Mouse (Mus musculus): Measurements from ENCODE around the gene Cebpb. TPM values are rescaled to one million over a fixed set of nuclear protein-coding genes. Genes with fewer than 3 reads are reported as not detected.

Cebpb gene
- total and polyA plus RNA-seq, 3 experiments, result 9.9 to 10.7 TPM; not detected in 1

DNA sequence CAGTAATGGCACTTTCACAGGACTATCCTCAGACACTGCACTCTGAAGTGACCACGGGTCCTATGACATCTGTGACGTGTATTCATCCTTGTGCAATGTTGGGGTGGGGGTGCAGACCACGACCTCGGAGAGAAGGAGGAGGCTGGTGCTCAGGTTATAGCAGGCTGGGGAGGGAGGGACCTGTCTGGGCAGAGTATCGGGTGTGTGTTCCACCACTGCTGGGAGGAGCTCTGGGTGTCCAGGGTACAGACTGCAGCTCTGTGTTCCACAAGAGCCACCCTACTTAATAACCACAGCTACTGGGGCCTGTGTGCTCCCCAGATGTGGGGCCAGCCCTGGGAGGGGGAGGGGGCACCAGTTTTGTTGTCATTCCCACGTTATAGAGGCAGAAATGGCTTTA lies 21.3 kb downstream of the Cebpb start (continued):
- TF ChIP-seq USF2 (IDR thresholded peaks at IDR 0.05; ENCODE audit: borderline replicate concordance in 1 of 2, insufficient read depth in 1 of 2, low read depth in 1 of 2, low read length in 2 of 2), result no peak

DNA sequence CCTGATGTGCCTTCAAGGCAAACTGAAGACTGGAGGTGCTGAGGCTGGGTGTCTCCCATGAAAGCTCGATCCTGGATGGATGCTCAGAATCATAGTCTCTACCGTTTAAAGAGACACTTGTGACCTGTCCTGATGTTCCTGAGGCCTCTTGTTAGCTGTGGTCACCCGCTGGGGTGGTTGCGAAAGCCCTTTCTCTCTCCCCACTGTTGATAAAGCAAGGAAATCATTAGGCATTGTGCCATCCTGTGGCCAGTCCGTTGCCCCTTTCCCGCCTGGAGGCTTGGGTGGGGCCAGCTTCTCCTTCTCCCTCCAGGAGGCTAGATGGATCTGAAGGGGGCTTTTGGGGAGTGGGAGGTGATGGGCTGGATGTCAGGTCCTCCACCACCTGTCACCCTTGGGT lies 21.9 kb downstream of the Cebpb start:
- H3K27ac ChIP-seq (ENCODE audit: control insufficient read depth, low read depth, low read length), result no peak overlapping the region
- H3K4me3 ChIP-seq (ENCODE audit: control insufficient read depth in 1 of 2, insufficient read depth in 1 of 2, low read depth in 2 of 2, low read length in 2 of 2), result no peak overlapping the region
- H3K4me1 ChIP-seq (ENCODE audit: control insufficient read depth in 1 of 2, insufficient read depth in 2 of 2, low read length in 2 of 2), result no peaks in the 10 kb centered on the region
- TF ChIP-seq MAFK (IDR thresholded peaks at IDR 0.05; ENCODE audit: borderline replicate concordance, low read depth, low read length) (no peak), CTCF (IDR thresholded peaks at IDR 0.05 in 2 of 3, conservative IDR thresholded peaks at IDR 0.05 in 1 of 3; ENCODE audit: control insufficient read depth in 1 of 3, insufficient read depth in 1 of 3, low read depth in 2 of 3, low read length in 3 of 3, poor library complexity in 1 of 3, severe bottlenecking in 1 of 3) (no peak), ZNF384 (IDR thresholded peaks at IDR 0.05; ENCODE audit: low read depth, low read length) (no peak), CHD1 (IDR thresholded peaks at IDR 0.05; ENCODE audit: low read depth, low read length) (no peak), TCF12 (IDR thresholded peaks at IDR 0.05; ENCODE audit: low read depth, low read length) (no peak), HCFC1 (IDR thresholded peaks at IDR 0.05; ENCODE audit: low read depth, low read length) (no peak), EP300 (IDR thresholded peaks at IDR 0.05; ENCODE audit: low read depth in 1 of 2, low read length in 2 of 2) (no peak), MYB (IDR thresholded peaks at IDR 0.05; ENCODE audit: low read depth, low read length) (no peak), MXI1 (IDR thresholded peaks at IDR 0.05; ENCODE audit: low read depth, low read length) (no peak), MAX (IDR thresholded peaks at IDR 0.05; ENCODE audit: low read length) (no peak), RCOR1 (IDR thresholded peaks at IDR 0.05; ENCODE audit: low read depth, low read length) (no peak), BHLHE40 (IDR thresholded peaks at IDR 0.05; ENCODE audit: borderline replicate concordance, low read depth, low read length) (no peak), NRF1 (IDR thresholded peaks at IDR 0.05; ENCODE audit: insufficient read depth, low read depth, low read length, poor library complexity, severe bottlenecking) (no peak), POLR2AphosphoS5 (IDR thresholded peaks at IDR 0.05; ENCODE audit: borderline replicate concordance, low read depth, low read length) (no peak), E2F4 (IDR thresholded peaks at IDR 0.05; ENCODE audit: borderline replicate concordance, low read depth, low read length) (no peak)
- no peaks in the 10 kb centered on the region; a peak in 3 of 4 replicates for H3K27me3 ChIP-seq (ENCODE audit: control insufficient read depth in 1 of 2, insufficient read depth in 2 of 2, low read length in 2 of 2)
- DNase-seq (ENCODE audit: low read depth, low spot score), result no peak
- no peaks in the 10 kb centered on the region for H3K36me3 ChIP-seq (ENCODE audit: control insufficient read depth in 1 of 2, insufficient read depth in 2 of 2, low read length in 2 of 2)
- H3K79me2 ChIP-seq (ENCODE audit: control insufficient read depth, insufficient read depth, low read length, poor library complexity), result no peaks in the 10 kb centered on the region
- H3K9ac ChIP-seq (ENCODE audit: control insufficient read depth, low read depth, low read length, poor library complexity, severe bottlenecking), result no peak overlapping the region
- no peaks in the 10 kb centered on the region for H3K9me3 ChIP-seq (replicated peaks; ENCODE audit: insufficient read depth, low read length)

Data from MEL (cell line).